ENCODE assay signal across 9 mouse cellular contexts in the genomic region with DNA sequence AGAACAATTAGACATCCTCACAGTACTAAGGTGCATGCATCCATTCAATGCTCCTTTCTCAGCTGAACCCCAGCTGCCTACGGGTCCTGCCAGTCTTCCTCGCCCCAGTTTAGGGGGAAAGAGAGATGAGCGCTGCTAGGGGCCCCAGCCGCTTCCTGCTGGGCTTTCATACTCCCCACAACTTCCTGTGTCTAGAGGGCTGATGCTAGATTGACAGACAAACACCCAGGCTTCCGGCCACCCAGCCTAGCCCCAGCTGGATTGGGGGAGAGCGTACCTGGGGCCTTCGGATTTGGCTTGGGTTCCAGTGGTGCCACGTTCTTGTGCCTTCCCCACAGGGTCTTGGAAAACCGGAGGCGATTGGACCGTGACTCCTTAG. TPM values are rescaled to one million over a fixed set of nuclear protein-coding genes. Genes with fewer than 3 reads are reported as not detected.
DNase-seq lines count a peak whose midpoint lies in the region; ATAC-seq and TF ChIP-seq lines count a peak whose summit lies in the region.
"Had no signal": no experiment of that assay in that cellular context is flagged by ENCODE, and none has a peak within 500 bp of the region (broad histone marks: within the 10 kb centered on the region; RNA-seq: fewer than 3 reads in every experiment).

No protein-coding gene starts in this region.

- DNase-seq in 416B (ENCODE audit: low read depth) (peak; percentile 85), G1E (ENCODE audit: low spot score) (no peak)
- DNase-seq in liver, adult 2 months (ENCODE audit: extremely low read depth, low read depth, low spot score), result no peak
- no peak for DNase-seq in right cerebral cortex, postnatal 36 days (ENCODE audit: low spot score in 2 of 2)
- DNase-seq in left cerebral cortex, postnatal 4 days, result no peak
- no peak for DNase-seq in hindbrain, embryonic 10.5 days (ENCODE audit: low spot score)
- DNase-seq in gastrocnemius, postnatal 25 days, result no peak

- H3K9ac ChIP-seq in liver, adult 2 months (ENCODE audit: low read depth, low read length), result peak overlapping the region; percentile 21; the same call in 1 of the 2 replicates

- no peak for TF ChIP-seq CTCF in G1E (IDR thresholded peaks at IDR 0.05; ENCODE audit: low read depth, low read length)
- TF ChIP-seq CTCF in liver, adult 2 months (IDR thresholded peaks at IDR 0.05; ENCODE audit: low read depth, low read length), result no peak
- no peak for TF ChIP-seq CTCF in small intestine, adult 2 months (IDR thresholded peaks at IDR 0.05; ENCODE audit: extremely low read depth, insufficient read length, insufficient replicate concordance, low read depth, low read length)

- no peak overlapping the region for H3K27ac ChIP-seq in liver, adult 2 months (replicated peaks; ENCODE audit: insufficient read depth, low read depth, low read length)
- H3K27ac ChIP-seq in small intestine, adult 2 months (ENCODE audit: insufficient read depth, low read depth, low read length), result peak overlapping the region; percentile 63
- no peak overlapping the region for H3K27ac ChIP-seq in hindbrain, embryonic 10.5 days

- H3K27me3 ChIP-seq in G1E (ENCODE audit: insufficient read depth, low read length), result peaks cover 16% of the 10 kb centered on the region
- H3K27me3 ChIP-seq in liver, adult 2 months (ENCODE audit: control insufficient read depth, insufficient read depth, low read length), result no peaks in the 10 kb centered on the region
- H3K27me3 ChIP-seq in small intestine, adult 2 months (ENCODE audit: control insufficient read depth, insufficient read depth, low read length), result no peaks in the 10 kb centered on the region
- H3K27me3 ChIP-seq in hindbrain, embryonic 10.5 days (ENCODE audit: insufficient read depth, poor library complexity, severe bottlenecking), result peaks cover 26% of the 10 kb centered on the region

- 77% methylated on average over 11 of the region's 11 CpGs for WGBS in liver, adult 2 months
- 63% methylated on average over 11 of the region's 11 CpGs for WGBS in small intestine, adult 2 months
- WGBS in hindbrain, embryonic 10.5 days, result 73% methylated on average over 11 of the region's 11 CpGs

- no peaks in the 10 kb centered on the region for H3K36me3 ChIP-seq in G1E (replicated peaks)
- no peaks in the 10 kb centered on the region for H3K36me3 ChIP-seq in liver, adult 2 months (ENCODE audit: control insufficient read depth, insufficient read depth, low read length)
- no peaks in the 10 kb centered on the region for H3K36me3 ChIP-seq in small intestine, adult 2 months (ENCODE audit: control insufficient read depth, insufficient read depth, low read length)
- no peaks in the 10 kb centered on the region for H3K36me3 ChIP-seq in hindbrain, embryonic 10.5 days

- H3K4me3 ChIP-seq in G1E (ENCODE audit: low read depth, low read length), result no peak overlapping the region
- H3K4me3 ChIP-seq in liver, adult 2 months (ENCODE audit: insufficient read depth, low read depth, low read length), result peak overlapping the region; percentile 37
- H3K4me3 ChIP-seq in small intestine, adult 2 months (ENCODE audit: low read depth, low read length), result peak overlapping the region; percentile 68
- H3K4me3 ChIP-seq in hindbrain, embryonic 10.5 days, result no peak overlapping the region

- H3K9me3 ChIP-seq in G1E (replicated peaks), result no peaks in the 10 kb centered on the region
- H3K9me3 ChIP-seq in hindbrain, embryonic 10.5 days, result no peaks in the 10 kb centered on the region

- peak; percentile 63 for ATAC-seq in G1E (ENCODE audit: extremely low read depth, insufficient number of reproducible peaks, low FRiP score, poor library complexity, severe bottlenecking)

- H3K79me2 ChIP-seq in liver, adult 2 months (ENCODE audit: control insufficient read depth, insufficient read depth, low read length), result no peaks in the 10 kb centered on the region

- H3K4me1 ChIP-seq in G1E (ENCODE audit: insufficient read depth, low read depth, low read length), result no peaks in the 10 kb centered on the region
- no peaks in the 10 kb centered on the region for H3K4me1 ChIP-seq in liver, adult 2 months (ENCODE audit: control insufficient read depth, insufficient read depth, low read length)
- 0 out of 2 replicates have a peak, but pooled peaks cover 3% of the 10 kb centered on the region for H3K4me1 ChIP-seq in small intestine, adult 2 months (ENCODE audit: control insufficient read depth, insufficient read depth, insufficient read length, low read length)
- no peaks in the 10 kb centered on the region for H3K4me1 ChIP-seq in hindbrain, embryonic 10.5 days (replicated peaks)

- intact Hi-C loops in left cerebral cortex, postnatal 4 days (cut with DNase I), result no loop called here

- no peak for TF ChIP-seq POLR2A in liver, adult 2 months (IDR thresholded peaks at IDR 0.05; ENCODE audit: extremely low read depth, insufficient read depth, low read length)
- TF ChIP-seq POLR2A in small intestine, adult 2 months (IDR thresholded peaks at IDR 0.05; ENCODE audit: low read depth, low read length), result no peak

RNA-seq across cellular contexts. Expression of gene Rasal3, which starts 0.6 kb away (rescaled TPM):
- total RNA-seq in G1E (2014; fragmentation: Nextera tagmentation), result 1.5 and 2.9 TPM in 2 replicates
- total RNA-seq in G1E (2017), result 6.5 and 6.8 TPM in 2 replicates
- polyA plus RNA-seq in G1E (2012), result 0.86 and 1.1 TPM in 2 replicates
- 0.81 and 0.83 TPM in 2 replicates for total RNA-seq in liver, adult 2 months (2014; rRNA removed)
- 1.2 and 1.6 TPM in 2 replicates for polyA plus RNA-seq in liver, adult 2 months (2012; rRNA removed)
- 10.3 and 16.0 TPM in 2 replicates for polyA plus RNA-seq in small intestine, adult 2 months (2012; rRNA removed)
- total RNA-seq in left cerebral cortex, postnatal 4 days (2021), result 1 to 10 TPM; 1.5 to 1.9 TPM
- 0.75 and 1.0 TPM in 2 replicates for polyA plus RNA-seq in hindbrain, embryonic 10.5 days (2016; fragmentation: Nextera tagmentation; extraction: Ambion mirVana)
- under 1 TPM in 1 of 2 experiments, not detected in 1; 0.27 TPM for total RNA-seq in gastrocnemius, postnatal 25 days (2021)

RNA-seq across cellular contexts. Expression of gene Wiz, which starts 13.5 kb away (rescaled TPM):
- 66.2 and 66.7 TPM in 2 replicates for total RNA-seq in G1E (2014; fragmentation: Nextera tagmentation)
- 2.3 and 2.7 TPM in 2 replicates for total RNA-seq in G1E (2017)
- polyA plus RNA-seq in G1E (2012), result 87.8 and 88.7 TPM in 2 replicates
- 1.8 and 2.7 TPM in 2 replicates for total RNA-seq in liver, adult 2 months (2014; rRNA removed)
- 10.4 and 14.0 TPM in 2 replicates for polyA plus RNA-seq in liver, adult 2 months (2012; rRNA removed)
- 15.5 and 26.1 TPM in 2 replicates for polyA plus RNA-seq in small intestine, adult 2 months (2012; rRNA removed)
- total RNA-seq in left cerebral cortex, postnatal 4 days (2021), result 100 to 1,000 TPM; 114 to 122 TPM
- polyA plus RNA-seq in hindbrain, embryonic 10.5 days (2016; fragmentation: Nextera tagmentation; extraction: Ambion mirVana), result 25.1 and 34.7 TPM in 2 replicates
- 10 to 100 TPM; 10.9 TPM for total RNA-seq in gastrocnemius, postnatal 25 days (2021)

RNA-seq across cellular contexts. Expression of gene Pglyrp2, which starts 21.2 kb away (rescaled TPM):
- total RNA-seq in G1E (2014; fragmentation: Nextera tagmentation) (not detected in 2 replicates), G1E (2017) (0.33 and 0.41 TPM in 2 replicates)
- 0.31 and 0.35 TPM in 2 replicates for polyA plus RNA-seq in G1E (2012)
- 69.5 and 141 TPM in 2 replicates for total RNA-seq in liver, adult 2 months (2014; rRNA removed)
- 198 and 251 TPM in 2 replicates for polyA plus RNA-seq in liver, adult 2 months (2012; rRNA removed)
- 4.7 and 8.0 TPM in 2 replicates for polyA plus RNA-seq in small intestine, adult 2 months (2012; rRNA removed)
- total RNA-seq in left cerebral cortex, postnatal 4 days (2021), result not detected
- polyA plus RNA-seq in hindbrain, embryonic 10.5 days (2016; fragmentation: Nextera tagmentation; extraction: Ambion mirVana), result not detected in 2 replicates
- not detected for total RNA-seq in gastrocnemius, postnatal 25 days (2021)
- polyA plus RNA-seq: neural tube, embryonic 11.5 days had no signal

RNA-seq across cellular contexts. Expression of gene Cyp4f39, which starts 49.8 kb away (rescaled TPM):
- total RNA-seq in G1E (2014; fragmentation: Nextera tagmentation) (not detected in 2 replicates), G1E (2017) (0.12 and 0.27 TPM in 2 replicates)
- not detected in 2 replicates for polyA plus RNA-seq in G1E (2012)
- total RNA-seq in liver, adult 2 months (2014; rRNA removed), result 0.18 and 0.47 TPM in 2 replicates
- 0.49 and 0.67 TPM in 2 replicates for polyA plus RNA-seq in liver, adult 2 months (2012; rRNA removed)
- polyA plus RNA-seq in small intestine, adult 2 months (2012; rRNA removed), result 0.65 and 1.0 TPM in 2 replicates
- 1 to 10 TPM in 1 of 2 experiments, under 1 TPM in 1; 0.54 to 1.2 TPM for total RNA-seq in left cerebral cortex, postnatal 4 days (2021)
- 0.52 and 0.54 TPM in 2 replicates for polyA plus RNA-seq in hindbrain, embryonic 10.5 days (2016; fragmentation: Nextera tagmentation; extraction: Ambion mirVana)
- 10 to 100 TPM in 1 of 2 experiments, under 1 TPM in 1; 0.26 to 22.0 TPM for total RNA-seq in gastrocnemius, postnatal 25 days (2021)

RNA-seq across cellular contexts. Expression of gene Akap8l, which starts 52.4 kb away (rescaled TPM):
- total RNA-seq in G1E (2014; fragmentation: Nextera tagmentation) (57.8 and 68.8 TPM in 2 replicates), G1E (2017) (44.4 and 57.6 TPM in 2 replicates)
- polyA plus RNA-seq in G1E (2012), result 80.3 and 101 TPM in 2 replicates
- 25.2 and 26.7 TPM in 2 replicates for total RNA-seq in liver, adult 2 months (2014; rRNA removed)
- 40.5 and 62.0 TPM in 2 replicates for polyA plus RNA-seq in liver, adult 2 months (2012; rRNA removed)
- 42.3 and 83.7 TPM in 2 replicates for polyA plus RNA-seq in small intestine, adult 2 months (2012; rRNA removed)
- 100 to 1,000 TPM in 1 of 2 experiments, 10 to 100 TPM in 1; 98.5 to 109 TPM for total RNA-seq in left cerebral cortex, postnatal 4 days (2021)
- 101 and 112 TPM in 2 replicates for polyA plus RNA-seq in hindbrain, embryonic 10.5 days (2016; fragmentation: Nextera tagmentation; extraction: Ambion mirVana)
- total RNA-seq in gastrocnemius, postnatal 25 days (2021), result 10 to 100 TPM; 26.0 to 33.3 TPM

Comparison
In these comparisons a context has a peak if more than half of its experiments do, and no peak if none do; other contexts are left out.
1. H3K4me3 ChIP-seq: peak in liver, adult 2 months (single experiment) and small intestine, adult 2 months (single experiment); none in G1E (single experiment) and hindbrain, embryonic 10.5 days (single experiment).
2. RNA of gene Pglyrp2, which starts 21.2 kb away (total RNA-seq): 69.5 to 141 TPM in liver, adult 2 months; 0.33 to 0.41 TPM in G1E, not detected in left cerebral cortex, postnatal 4 days and not detected in gastrocnemius, postnatal 25 days; every median in the first group is over 10 times any median in the second.